Mouse (Mus musculus) CH12.LX (cell line): ENCODE data around the gene R3hcc1l. TPM values are rescaled to one million over a fixed set of nuclear protein-coding genes. Genes with fewer than 3 reads are reported as not detected.

Experiments used
- DNase-seq: peaks from one replicate; pipeline ENCODE4 v3.0.0-alpha.2; 2013; ENCODE audit errors: extremely low read depth
- H3K27ac ChIP-seq: 2 replicates; pipeline ENCODE4 v1.5.1; 2012; ENCODE audit warnings: low read depth, mild to moderate bottlenecking, control low read depth, moderate library complexity; ENCODE audit not compliant: insufficient read depth
- H3K27me3 ChIP-seq: replicated peaks from 2 replicates; pipeline ENCODE3; 2012; ENCODE audit warnings: inconsistent platforms
- H3K36me3 ChIP-seq, 2 experiments: replicated peaks in 1 of 2; 2 replicates each; pipeline versions ENCODE3 to v1.6.1; 2012; ENCODE audit warnings: inconsistent platforms in 1 of 2, low read length in 1 of 2, mild to moderate bottlenecking in 1 of 2, mixed read lengths in 1 of 2, moderate library complexity in 1 of 2; ENCODE audit not compliant: control insufficient read depth in 1 of 2, insufficient read depth in 1 of 2
- H3K4me1 ChIP-seq, 2 experiments: 2 replicates each; pipeline ENCODE4 v1.6.1; 2012; ENCODE audit warnings: inconsistent platforms in 1 of 2, moderate library complexity in 1 of 2; ENCODE audit not compliant: insufficient read depth in 2 of 2, control insufficient read depth in 1 of 2
- H3K4me2 ChIP-seq: 2 replicates; pipeline ENCODE4 v1.6.1; 2012; ENCODE audit warnings: low read depth, mild to moderate bottlenecking, control low read depth; ENCODE audit not compliant: poor library complexity, insufficient read depth, severe bottlenecking
- H3K4me3 ChIP-seq, 3 experiments: fragments of 150-350 bp in 1 of 3; sonication (generic) in 1 of 3; replicated peaks in 1 of 3; 2 replicates each; pipeline versions ENCODE3 to v1.5.1; 2011 to 2012; ENCODE audit warnings: low read depth in 2 of 3, low read length in 2 of 3, mild to moderate bottlenecking in 2 of 3, moderate library complexity in 2 of 3, control low read depth in 1 of 3, improper control_type of control experiment in 1 of 3, inconsistent platforms in 1 of 3, mixed read lengths in 1 of 3; ENCODE audit not compliant: poor library complexity in 1 of 3
- H3K79me2 ChIP-seq: replicated peaks from 2 replicates; pipeline ENCODE4 v1.6.1; 2012; ENCODE audit warnings: mild to moderate bottlenecking, moderate library complexity; ENCODE audit not compliant: control insufficient read depth, poor library complexity, insufficient read depth, severe bottlenecking; ENCODE audit errors: extremely low read depth
- H3K9ac ChIP-seq: 2 replicates; pipeline ENCODE4 v1.6.1; 2012; ENCODE audit warnings: low read depth, mild to moderate bottlenecking, control low read depth, moderate library complexity; ENCODE audit not compliant: insufficient read depth
- H3K9me3 ChIP-seq: replicated peaks from 2 replicates; pipeline ENCODE3; 2012; ENCODE audit warnings: low read length, inconsistent platforms, mixed read lengths
- BHLHE40 ChIP-seq: IDR thresholded peaks from 2 replicates; pipeline ENCODE4 v1.6.1; 2011; ENCODE audit warnings: mild to moderate bottlenecking, low read depth, low read length, improper control_type of control experiment
- CHD1 ChIP-seq: IDR thresholded peaks from 2 replicates; pipeline ENCODE4 v1.6.1; 2012; ENCODE audit warnings: low read depth, low read length, improper control_type of control experiment, inconsistent platforms
- CHD2 ChIP-seq: IDR thresholded peaks from 2 replicates; pipeline ENCODE4 v1.6.1; 2011; ENCODE audit warnings: low read length, improper control_type of control experiment
- CTCF ChIP-seq, 2 experiments: IDR thresholded peaks in 1 of 2; conservative IDR thresholded peaks in 1 of 2; 2 replicates each; pipeline ENCODE4 v1.5.1; 2011 to 2012; ENCODE audit warnings: low read depth in 2 of 2, low read length in 2 of 2, improper control_type of control experiment in 1 of 2, inconsistent platforms in 1 of 2, mild to moderate bottlenecking in 1 of 2, moderate library complexity in 1 of 2
- ELF1 ChIP-seq: IDR thresholded peaks from 2 replicates; pipeline ENCODE4 v1.6.1; 2014; ENCODE audit warnings: low read depth, mild to moderate bottlenecking, inconsistent platforms, low read length, improper control_type of control experiment
- EP300 ChIP-seq: IDR thresholded peaks from 2 replicates; pipeline ENCODE4 v1.6.1; 2011; ENCODE audit warnings: low read length, improper control_type of control experiment
- ETS1 ChIP-seq: conservative IDR thresholded peaks from 2 replicates; pipeline ENCODE4 v1.6.1; 2012; ENCODE audit warnings: low read depth, mild to moderate bottlenecking, inconsistent platforms, low read length, improper control_type of control experiment, moderate library complexity
- GABPA ChIP-seq: IDR thresholded peaks from 2 replicates; pipeline ENCODE4 v1.6.1; 2012; ENCODE audit warnings: low read depth, low read length, improper control_type of control experiment, inconsistent platforms; ENCODE audit not compliant: insufficient replicate concordance
- HCFC1 ChIP-seq: IDR thresholded peaks from 2 replicates; pipeline ENCODE4 v1.6.1; 2012; ENCODE audit warnings: low read depth, mild to moderate bottlenecking, inconsistent platforms, low read length, improper control_type of control experiment
- JUN ChIP-seq: IDR thresholded peaks from 2 replicates; pipeline ENCODE4 v1.6.1; 2011; ENCODE audit warnings: low read depth, mild to moderate bottlenecking, low read length, improper control_type of control experiment, moderate library complexity; ENCODE audit not compliant: insufficient read depth
- JUND ChIP-seq: conservative IDR thresholded peaks from 2 replicates; pipeline ENCODE4 v1.6.1; 2011; ENCODE audit warnings: low read depth, low read length, improper control_type of control experiment
- MAFK ChIP-seq: IDR thresholded peaks from 2 replicates; pipeline ENCODE4 v1.6.1; 2011; ENCODE audit warnings: low read length, improper control_type of control experiment; ENCODE audit not compliant: insufficient replicate concordance
- MAX ChIP-seq: IDR thresholded peaks from 2 replicates; pipeline ENCODE4 v1.6.1; 2011; ENCODE audit warnings: low read length, improper control_type of control experiment
- MAZ ChIP-seq: IDR thresholded peaks from 2 replicates; pipeline ENCODE4 v1.6.1; 2012; ENCODE audit warnings: low read depth, mild to moderate bottlenecking, inconsistent platforms, low read length, improper control_type of control experiment, moderate library complexity
- MEF2A ChIP-seq: IDR thresholded peaks from 2 replicates; pipeline ENCODE4 v1.6.1; 2014; ENCODE audit warnings: low read depth, mild to moderate bottlenecking, inconsistent platforms, low read length, improper control_type of control experiment, borderline replicate concordance
- MYC ChIP-seq: IDR thresholded peaks from 2 replicates; pipeline ENCODE4 v1.6.1; 2011; ENCODE audit warnings: low read depth, mild to moderate bottlenecking, improper control_type of control experiment, low read length
- POLR2A ChIP-seq: IDR thresholded peaks from 2 replicates; pipeline ENCODE4 v1.6.1; 2011; ENCODE audit warnings: low read depth, mild to moderate bottlenecking, improper control_type of control experiment, low read length
- POLR2AphosphoS2 ChIP-seq: IDR thresholded peaks from 2 replicates; pipeline ENCODE4 v1.6.1; 2011; ENCODE audit warnings: low read depth, low read length, improper control_type of control experiment
- SIN3A ChIP-seq: IDR thresholded peaks from 2 replicates; pipeline ENCODE4 v1.6.1; 2012; ENCODE audit warnings: low read length, improper control_type of control experiment, inconsistent platforms
- SMC3 ChIP-seq: IDR thresholded peaks from 2 replicates; pipeline ENCODE4 v1.6.1; 2011; ENCODE audit warnings: low read depth, low read length, improper control_type of control experiment
- TBP ChIP-seq: conservative IDR thresholded peaks from 2 replicates; pipeline ENCODE4 v1.6.1; 2011; ENCODE audit warnings: low read depth, low read length, improper control_type of control experiment
- TCF12 ChIP-seq: IDR thresholded peaks from 2 replicates; pipeline ENCODE4 v1.6.1; 2014; ENCODE audit warnings: low read depth, mild to moderate bottlenecking, inconsistent platforms, low read length, improper control_type of control experiment
- UBTF ChIP-seq: IDR thresholded peaks from 2 replicates; pipeline ENCODE4 v1.6.1; 2012; ENCODE audit warnings: low read depth, mild to moderate bottlenecking, inconsistent platforms, low read length, improper control_type of control experiment, moderate library complexity
- USF1 ChIP-seq: IDR thresholded peaks from 2 replicates; pipeline ENCODE4 v1.6.1; 2014; ENCODE audit warnings: low read depth, mild to moderate bottlenecking, inconsistent platforms, low read length, improper control_type of control experiment
- ZC3H11A ChIP-seq: IDR thresholded peaks from 2 replicates; pipeline ENCODE4 v1.6.1; 2012; ENCODE audit warnings: low read depth, mild to moderate bottlenecking, inconsistent platforms, low read length, improper control_type of control experiment
- ZMIZ1 ChIP-seq: IDR thresholded peaks from 2 replicates; pipeline ENCODE4 v1.6.1; 2012; ENCODE audit warnings: low read depth, mild to moderate bottlenecking, inconsistent platforms, low read length, improper control_type of control experiment
- dilution Hi-C: fragments of 300-500 bp; cut with MboI; formaldehyde crosslinking; loops from 2 replicates; pipeline ENCODE4 v1.14.3; 2020; ENCODE audit warnings: low sequenced_read_pairs; ENCODE audit not compliant: extremely low pct_unique_long_range_greater_than_20kb, extremely low pct_ligation_motif_present
- in situ Hi-C: fragments of 300-500 bp; cut with MboI; formaldehyde crosslinking; loops from 3 replicates; pipeline ENCODE4 v1.14.3; 2019; ENCODE audit warnings: low sequenced_read_pairs, low pct_ligation_motif_present, low pct_unique_long_range_greater_than_20kb, mixed read lengths
- polyA plus RNA-seq: library from polyadenylated mRNA; unstranded; fragments of >175 nt; gene quantifications from 2 replicates; pipeline ENCODE4 v1.2.1, GENCODE M21; 2012; ENCODE audit warnings: low read depth; ENCODE audit not compliant: insufficient read length
- total RNA-seq, 2 experiments: library from RNA; depleted of rRNA; stranded (reverse); fragments of 300-350 nt in 1 of 2; fragments of >200 nt in 1 of 2; gene quantifications; 2 replicates each; pipeline ENCODE4 v1.2.3; 2012 to 2014

Gene R3hcc1l
- total and polyA plus RNA-seq, 3 experiments: 6.1 to 12.2 (median 10.7) TPM

- Histone ChIP-seq H3K4me3 (no peak overlapping the region), H3K4me2 (no peak overlapping the region), H3K36me3 (no peaks in the 10 kb centered on the region), H3K27me3 (peaks cover 81% of the 10 kb centered on the region), H3K27ac (no peak overlapping the region), H3K4me1 (peaks cover 0 to 22% of the 10 kb centered on the region in 2 experiments; a peak in 2 of 4 replicates), H3K79me2 (no peaks in the 10 kb centered on the region), H3K9ac (no peak overlapping the region), H3K9me3 (peaks cover 2% of the 10 kb centered on the region)
- no peak for TF ChIP-seq MAFK
- no peak for TF ChIP-seq TCF12
- dilution Hi-C loops: no loop called here
- DNase-seq: no peak
- in situ Hi-C loops: no loop called here
Measured at GRCm38 (mm10) chr19:42613647-42614225, 95.2 kb downstream of the R3hcc1l start.

GRCm38 (mm10) chr19:42628068-42628467, 109.5 kb downstream of the R3hcc1l start:
- no peak for TF ChIP-seq GABPA
- no peak for TF ChIP-seq SMC3
- no peak for TF ChIP-seq TBP
- TF ChIP-seq POLR2AphosphoS2: no peak
- no peak for TF ChIP-seq JUND
- TF ChIP-seq POLR2A: no peak
- no peak for TF ChIP-seq UBTF
- TF ChIP-seq CHD2: no peak
- TF ChIP-seq USF1: no peak
- TF ChIP-seq MEF2A: no peak
- DNase-seq: no peak
- Histone ChIP-seq H3K79me2 (no peaks in the 10 kb centered on the region), H3K27ac (no peak overlapping the region), H3K4me1 (peaks cover 3 to 9% of the 10 kb centered on the region in 2 experiments; a peak in 2 of 4 replicates), H3K36me3 (no peaks in the 10 kb centered on the region), H3K9me3 (no peaks in the 10 kb centered on the region), H3K4me3 (no peak overlapping the region), H3K9ac (no peak overlapping the region), H3K4me2 (no peak overlapping the region), H3K27me3 (peaks cover 28% of the 10 kb centered on the region)
- dilution Hi-C loops: no loop called here
- in situ Hi-C loops: no loop called here

GRCm38 (mm10) chr19:42631541-42631961, 113.0 kb downstream of the R3hcc1l start:
- no peak for DNase-seq
- in situ Hi-C loops (no loop called here), dilution Hi-C loops (no loop called here)
- no peaks in the 10 kb centered on the region for H3K36me3 ChIP-seq
- H3K9me3 ChIP-seq: no peaks in the 10 kb centered on the region
- H3K9ac ChIP-seq: no peak overlapping the region
- no peak overlapping the region for H3K4me2 ChIP-seq
- no peak for TF ChIP-seq ZMIZ1
- no peak for TF ChIP-seq ETS1
- no peak for TF ChIP-seq JUN
- TF ChIP-seq MAX: no peak
- TF ChIP-seq MAZ: no peak
- TF ChIP-seq MYC: no peak
- no peak for TF ChIP-seq TBP
- no peak for TF ChIP-seq HCFC1
- no peak for TF ChIP-seq CHD1
- no peak for TF ChIP-seq SIN3A
- TF ChIP-seq BHLHE40: no peak
- no peak for TF ChIP-seq CTCF (conservative IDR thresholded peaks at IDR 0.05 in 1 of 2, IDR thresholded peaks at IDR 0.05 in 1 of 2; ENCODE audit: low read depth in 2 of 2, low read length in 2 of 2)
- no peak for TF ChIP-seq ZC3H11A
- no peak for TF ChIP-seq ELF1
- TF ChIP-seq EP300: no peak
- no peak for TF ChIP-seq JUND
- H3K79me2 ChIP-seq: no peaks in the 10 kb centered on the region
- H3K27ac ChIP-seq: no peak overlapping the region
- no peak overlapping the region for H3K4me3 ChIP-seq
- H3K27me3 ChIP-seq: peaks cover 56% of the 10 kb centered on the region
- peaks cover 3 to 9% of the 10 kb centered on the region in 2 experiments; a peak in 2 of 4 replicates for H3K4me1 ChIP-seq
